Mouse (Mus musculus) erythroblast, adult 5-6 weeks (primary cell): Measurements from ENCODE around the gene Ap1b1. TPM values are rescaled to one million over a fixed set of nuclear protein-coding genes. Genes with fewer than 3 reads are reported as not detected.
A peak's percentile ranks its signal among the peaks of the same experiment; 100 is the strongest.
"Not testable (repeated sequence)": the region's sequence is repeated elsewhere in the genome, so short reads cannot be mapped to it uniquely, and the experiment has no call there.

Source experiments
- ATAC-seq: replicated peaks from 2 replicates; pipeline ENCODE4 v1.8.0; 2016; ENCODE audit warnings: moderate number of reproducible peaks, mild to moderate bottlenecking, moderate TSS enrichment, inconsistent platforms; ENCODE audit not compliant: poor library complexity, low FRiP score, severe bottlenecking
- total RNA-seq, 2 experiments: library from RNA; stranded (forward) in 1 of 2; stranded (reverse) in 1 of 2; fragments of 150-400 nt in 1 of 2; fragments of 200-764, 138-1000 nt in 1 of 2; gene quantifications; 2 replicates each; pipeline versions ENCODE4 v1.2.3 to v1.2.4; 2015 to 2017; ENCODE audit warnings: low replicate concordance in 2 of 2

Ap1b1 gene
- total RNA-seq, 2 experiments from 2014 or later: 20.4 to 53.6 TPM

- ATAC-seq: no peak
Measured at GRCm38 (mm10) chr11:5058783-5059182, 72.2 kb downstream of the Ap1b1 start.

- no peak for ATAC-seq
Measured at GRCm38 (mm10) chr11:5059230-5059629, 72.6 kb downstream of the Ap1b1 start.

- ATAC-seq: no peak
Measured at GRCm38 (mm10) chr11:5059704-5060156, 73.1 kb downstream of the Ap1b1 start.

GRCm38 (mm10) chr11:5060756-5061412 is 74.3 kb downstream of the Ap1b1 start:
- ATAC-seq: no peak

- no peak for ATAC-seq
Measured at GRCm38 (mm10) chr11:5061413-5062139, 75.0 kb downstream of the Ap1b1 start.

GRCm38 (mm10) chr11:5062326-5062725 is 75.7 kb downstream of the Ap1b1 start:
- ATAC-seq: no peak

- no peak for ATAC-seq
Measured at GRCm38 (mm10) chr11:5062860-5063505, 76.4 kb downstream of the Ap1b1 start.

GRCm38 (mm10) chr11:5063561-5064281 is 77.1 kb downstream of the Ap1b1 start:
- ATAC-seq: no peak

GRCm38 (mm10) chr11:5064282-5065055 is 77.8 kb downstream of the Ap1b1 start:
- ATAC-seq: no peak

GRCm38 (mm10) chr11:5065056-5065821 is 78.6 kb downstream of the Ap1b1 start, which contains the start of gene Gas2l1:
Gene Gas2l1, minus strand, starts transcription at chr11:5065327.
- peak; percentile 87 for ATAC-seq

- no peak for ATAC-seq
Measured at GRCm38 (mm10) chr11:5067063-5067462, 80.4 kb downstream of the Ap1b1 start.

GRCm38 (mm10) chr11:5068126-5068971 is 81.7 kb downstream of the Ap1b1 start:
- ATAC-seq: no peak

GRCm38 (mm10) chr11:5074882-5075281 is 88.3 kb downstream of the Ap1b1 start:
- 0 out of 2 replicates have a peak, but pooled peaks have one; percentile 62 for ATAC-seq

GRCm38 (mm10) chr11:5075760-5076159 is 89.1 kb downstream of the Ap1b1 start:
- no peak for ATAC-seq

GRCm38 (mm10) chr11:5076843-5077242 is 90.2 kb downstream of the Ap1b1 start:
- ATAC-seq: not testable (repeated sequence)

- no peak for ATAC-seq
Measured at GRCm38 (mm10) chr11:5089147-5089546, 102.5 kb downstream of the Ap1b1 start.

GRCm38 (mm10) chr11:5091706-5092105 is 105.1 kb downstream of the Ap1b1 start:
- ATAC-seq: 0 out of 2 replicates have a peak, but pooled peaks have one; percentile 52
